ENCODE assay signal across 26 mouse cellular contexts in the genomic region with DNA sequence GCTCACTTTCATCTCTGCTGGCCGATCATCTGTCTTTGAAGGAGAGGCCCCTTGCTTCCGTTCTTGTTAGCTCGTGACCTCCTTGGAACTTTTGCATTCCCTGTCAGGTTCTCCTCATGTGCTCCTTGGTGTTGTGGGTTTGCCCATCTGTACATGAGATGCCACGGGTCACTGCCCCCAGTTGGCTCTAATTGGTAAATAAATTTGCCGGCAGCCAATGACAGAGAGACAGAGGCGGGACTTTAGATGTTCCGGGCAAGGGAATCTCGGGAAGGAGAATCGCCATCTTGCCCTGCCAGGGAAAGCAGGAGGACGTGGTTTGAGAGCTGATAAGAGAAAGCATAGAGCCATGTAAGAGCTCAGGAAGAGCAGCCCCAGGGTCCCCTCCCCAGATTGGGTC. TPM values are rescaled to one million over a fixed set of nuclear protein-coding genes. Genes with fewer than 3 reads are reported as not detected.
A peak's percentile ranks its signal among the peaks of the same experiment; 100 is the strongest.
DNase-seq lines count a peak whose midpoint lies in the region; ATAC-seq and TF ChIP-seq lines count a peak whose summit lies in the region.
"Had no signal": no experiment of that assay in that cellular context is flagged by ENCODE, and none has a peak within 500 bp of the region (broad histone marks: within the 10 kb centered on the region; RNA-seq: fewer than 3 reads in every experiment).

No protein-coding gene starts in this region.

- no peak for TF ChIP-seq CTCF in heart, adult 2 months (IDR thresholded peaks at IDR 0.05)

- intact Hi-C loops in heart, adult 2 months (cut with DNase I) = no loop called here
- intact Hi-C loops in heart, postnatal 25 days (cut with DNase I) = no loop called here

- peak; percentile 69 for DNase-seq in gastrocnemius, adult 18-20 months (ENCODE audit: low spot score)
- no peak for DNase-seq in gastrocnemius, postnatal 4 days (ENCODE audit: low spot score in 2 of 2)
- no peak for DNase-seq in heart, adult 2 months
- no peak for DNase-seq in heart, postnatal 25 days (ENCODE audit: low spot score)
- DNase-seq in gastrocnemius, postnatal 25 days = peak; percentile 36
- DNase-seq in cerebellum, postnatal 36 days = no peak
- DNase-seq: adrenal gland, adult 8-10 months; adrenal gland, postnatal 36 days; B cell, adult 2 months; cerebellum, adult 2 months; cerebellum, postnatal 10 days; embryo, embryonic 11 days; heart, adult 18-20 months; heart, postnatal 14 days; kidney, adult 8-10 months had no signal

- no peaks in the 10 kb centered on the region for H3K79me2 ChIP-seq in heart, adult 2 months (replicated peaks; ENCODE audit: control insufficient read depth, insufficient read depth, low read length)

- no peak for ATAC-seq in midbrain, embryonic 15.5 days (replicated peaks)
- ATAC-seq: CD4-positive, CD25-positive, alpha-beta regulatory T cell, adult 4 months; forebrain, embryonic 14.5 days; intestine, postnatal 0 days had no signal

- no peak for TF ChIP-seq POLR2A in heart, adult 2 months (IDR thresholded peaks at IDR 0.05; ENCODE audit: insufficient read depth, low read depth, low read length)

- 89% methylated on average over 10 of the region's 10 CpGs for WGBS in heart, adult 2 months
- 95% methylated on average over 10 of the region's 10 CpGs for WGBS in midbrain, embryonic 15.5 days

- H3K4me2 ChIP-seq in midbrain, embryonic 15.5 days = no peak overlapping the region
- H3K4me2 ChIP-seq: embryonic facial prominence, embryonic 15.5 days; heart, embryonic 11.5 days; heart, embryonic 15.5 days; hindbrain, embryonic 15.5 days had no signal

- H3K4me1 ChIP-seq in heart, adult 2 months (ENCODE audit: control insufficient read depth, insufficient read depth, low read length) = peaks cover 5% of the 10 kb centered on the region
- H3K4me1 ChIP-seq in midbrain, embryonic 15.5 days = peaks cover 6% of the 10 kb centered on the region
- H3K4me1 ChIP-seq: embryonic facial prominence, embryonic 15.5 days; forebrain, embryonic 10.5 days; hindbrain, embryonic 15.5 days had no signal

- TF ChIP-seq EP300 in heart, adult 2 months (IDR thresholded peaks at IDR 0.05; ENCODE audit: insufficient read depth, low read depth, low read length) = no peak

- no peaks in the 10 kb centered on the region for H3K27me3 ChIP-seq in heart, adult 2 months (ENCODE audit: control insufficient read depth, insufficient read depth, low read length)
- H3K27me3 ChIP-seq in midbrain, embryonic 15.5 days (replicated peaks) = no peaks in the 10 kb centered on the region
- H3K27me3 ChIP-seq: embryonic facial prominence, embryonic 15.5 days; heart, embryonic 15.5 days; hindbrain, embryonic 15.5 days had no signal

- H3K9me3 ChIP-seq in midbrain, embryonic 15.5 days = no peaks in the 10 kb centered on the region
- H3K9me3 ChIP-seq: embryonic facial prominence, embryonic 15.5 days; forebrain, embryonic 10.5 days; heart, embryonic 15.5 days; hindbrain, embryonic 15.5 days had no signal

- H3K36me3 ChIP-seq in heart, adult 2 months (ENCODE audit: control insufficient read depth, insufficient read depth, low read length) = peaks cover 4% of the 10 kb centered on the region
- no peaks in the 10 kb centered on the region for H3K36me3 ChIP-seq in midbrain, embryonic 15.5 days (replicated peaks)
- H3K36me3 ChIP-seq: embryonic facial prominence, embryonic 15.5 days; forebrain, embryonic 10.5 days; heart, embryonic 15.5 days; hindbrain, embryonic 15.5 days had no signal

- no peak overlapping the region for H3K4me3 ChIP-seq in heart, adult 2 months
- no peak overlapping the region for H3K4me3 ChIP-seq in midbrain, embryonic 15.5 days
- H3K4me3 ChIP-seq: embryonic facial prominence, embryonic 15.5 days; erythroblast, embryonic 14.5 days; forebrain, embryonic 10.5 days; heart, embryonic 15.5 days; hindbrain, embryonic 15.5 days had no signal

- peak overlapping the region; percentile 87 for H3K27ac ChIP-seq in heart, adult 2 months
- H3K27ac ChIP-seq in midbrain, embryonic 15.5 days = no peak overlapping the region
- H3K27ac ChIP-seq: embryonic facial prominence, embryonic 15.5 days; forebrain, embryonic 10.5 days; hindbrain, embryonic 15.5 days had no signal

- H3K9ac ChIP-seq in heart, adult 2 months (ENCODE audit: low read depth, low read length) = no peak overlapping the region
- no peak overlapping the region for H3K9ac ChIP-seq in midbrain, embryonic 15.5 days
- H3K9ac ChIP-seq: embryonic facial prominence, embryonic 15.5 days; heart, embryonic 15.5 days; hindbrain, embryonic 15.5 days had no signal

RNA-seq across cellular contexts. Expression of gene Sestd1, which starts 33.5 kb away (rescaled TPM):
- 1 to 10 TPM; 7.9 to 9.7 TPM for total RNA-seq in gastrocnemius, adult 18-20 months (2021)
- 10 to 100 TPM; 25.3 to 30.0 TPM for total RNA-seq in gastrocnemius, postnatal 4 days (2021)
- total RNA-seq in heart, adult 2 months (2021) = 10 to 100 TPM; 18.3 to 21.2 TPM
- polyA plus RNA-seq in heart, adult 2 months (2012; rRNA removed) = 9.0 and 14.6 TPM in 2 replicates
- total RNA-seq in heart, postnatal 25 days (2021) = 10 to 100 TPM; 20.3 to 21.2 TPM
- total RNA-seq in gastrocnemius, postnatal 25 days (2021) = 10 to 100 TPM in 1 of 2 experiments, 1 to 10 TPM in 1; 9.4 to 10.9 TPM
- polyA plus RNA-seq in midbrain, embryonic 15.5 days (2015; fragmentation: Nextera tagmentation; extraction: Ambion mirVana) = 36.3 and 38.1 TPM in 2 replicates
- total RNA-seq: MEL had no signal
- polyA plus RNA-seq: erythroblast, embryonic 14.5 days had no signal

Comparison
In these comparisons a context has a peak if more than half of its experiments do, and no peak if none do; other contexts are left out.
1. DNase-seq: peak in gastrocnemius, adult 18-20 months (single experiment) and gastrocnemius, postnatal 25 days (single experiment); none in gastrocnemius, postnatal 4 days (0 of 2), heart, adult 2 months (0 of 2), heart, postnatal 25 days (single experiment) and cerebellum, postnatal 36 days (0 of 2).